Mouse (Mus musculus) heart, postnatal 25 days (tissue): Measurements from ENCODE around the gene Ndufa13. TPM values are rescaled to one million over a fixed set of nuclear protein-coding genes. Genes with fewer than 3 reads are reported as not detected.

ENCODE experiments used
- DNase-seq: peaks from one replicate; pipeline ENCODE4 v3.0.0; 2022; ENCODE audit warnings: low spot score
- intact Hi-C: fragments of 180-260 bp; cut with DNase I; formaldehyde crosslinking; loops from one replicate; pipeline ENCODE4 v1.15.1; 2025
- total RNA-seq, 2 experiments: library from RNA; stranded (reverse); gene quantifications; 2 replicates each; pipeline ENCODE4 v1.2.3; 2021

Ndufa13 gene
- total RNA-seq, 2 experiments from 2014 or later = 446 to 456 TPM

DNA sequence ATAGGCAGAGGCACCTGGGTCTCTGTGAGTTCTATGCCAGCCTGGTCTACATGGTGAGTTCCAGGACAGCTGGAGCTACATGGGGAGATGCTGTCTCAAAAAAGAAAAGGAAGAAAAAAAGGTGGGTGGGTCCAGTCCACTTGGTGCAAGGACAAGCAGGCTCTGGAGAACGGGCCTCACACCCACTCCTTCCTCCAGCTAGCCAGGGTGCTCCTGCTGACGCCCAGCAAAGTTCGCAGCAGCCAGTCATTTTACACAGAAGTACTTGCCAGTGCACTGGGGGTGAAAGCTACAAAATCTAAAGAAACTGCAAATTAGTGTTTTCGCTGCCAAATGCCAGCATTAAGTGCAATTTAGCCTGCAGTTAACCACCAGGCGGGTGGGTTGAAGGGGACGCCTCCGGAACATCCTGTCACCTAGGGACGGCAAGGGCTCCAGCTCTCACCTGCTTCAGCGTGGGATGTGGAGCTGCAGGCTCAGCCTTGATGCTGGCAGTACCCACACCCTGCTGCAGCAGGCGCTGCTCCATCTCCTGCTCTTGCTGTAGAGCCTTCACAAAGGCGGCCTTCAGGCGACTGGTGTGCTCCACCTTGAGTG, 10.2 kb upstream of the Ndufa13 start:
- intact Hi-C loops = no loop called here
- DNase-seq = no peak

DNA sequence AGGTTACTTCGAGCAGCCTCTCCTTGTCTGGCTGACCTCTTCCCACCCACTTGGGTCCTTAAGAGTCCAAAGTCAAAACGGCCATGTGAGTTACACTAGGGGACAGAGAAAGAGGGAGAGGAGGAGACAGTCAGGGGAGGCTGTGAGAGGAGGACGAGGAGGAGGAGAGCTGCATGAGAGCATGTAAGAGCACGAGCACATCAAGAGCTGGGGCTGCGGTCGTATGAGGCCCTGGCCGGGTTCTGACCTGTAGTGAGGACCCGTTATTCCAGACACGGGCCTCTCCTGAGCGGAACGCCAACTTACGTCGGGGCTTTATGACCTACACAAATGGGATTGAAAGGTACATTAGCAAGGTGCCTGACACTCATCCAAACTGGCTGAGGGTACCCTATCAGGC, 9.6 kb upstream of the Ndufa13 start:
- DNase-seq = no peak
- intact Hi-C loops = no loop called here

DNA sequence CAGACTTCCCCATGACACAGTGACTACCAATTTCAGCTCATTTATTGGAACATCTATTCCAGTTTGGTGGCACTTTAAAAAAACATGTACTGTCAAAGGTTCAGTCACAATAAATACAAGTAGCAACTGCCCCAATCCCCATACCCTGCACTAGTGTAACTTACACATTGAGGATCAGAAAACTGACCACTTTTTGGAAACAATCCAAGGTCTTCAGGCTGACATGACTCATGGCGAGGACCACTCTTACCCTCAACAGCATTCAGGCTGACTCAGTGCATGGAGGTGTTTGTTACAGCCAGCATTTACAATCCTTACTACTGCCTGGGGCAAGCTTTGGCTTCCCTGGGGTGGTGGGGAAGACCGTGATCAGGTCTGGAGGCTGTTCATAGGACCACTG, 4.7 kb upstream of the Ndufa13 start:
- DNase-seq = no peak
- intact Hi-C loops = no loop called here

DNA sequence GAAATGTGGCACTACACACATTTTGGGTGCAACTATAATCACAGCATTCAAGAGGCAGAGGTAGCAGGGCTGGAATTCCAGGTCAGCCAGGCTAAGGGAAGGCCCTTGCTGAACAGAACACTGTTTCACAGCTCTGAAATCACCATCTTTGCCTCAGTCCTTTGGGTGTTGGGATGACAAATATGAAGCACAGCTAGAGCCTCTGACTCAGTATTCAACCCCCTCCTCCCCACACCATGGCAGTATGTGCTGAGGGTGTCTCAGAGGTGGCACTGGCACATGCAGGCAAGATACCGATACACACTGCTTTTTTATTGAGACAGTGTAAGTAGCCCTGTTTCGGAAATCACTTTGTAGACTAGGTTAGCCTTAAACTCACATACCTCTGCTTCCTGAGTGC, 3.9 kb upstream of the Ndufa13 start:
- DNase-seq = no peak
- intact Hi-C loops = no loop called here

DNA sequence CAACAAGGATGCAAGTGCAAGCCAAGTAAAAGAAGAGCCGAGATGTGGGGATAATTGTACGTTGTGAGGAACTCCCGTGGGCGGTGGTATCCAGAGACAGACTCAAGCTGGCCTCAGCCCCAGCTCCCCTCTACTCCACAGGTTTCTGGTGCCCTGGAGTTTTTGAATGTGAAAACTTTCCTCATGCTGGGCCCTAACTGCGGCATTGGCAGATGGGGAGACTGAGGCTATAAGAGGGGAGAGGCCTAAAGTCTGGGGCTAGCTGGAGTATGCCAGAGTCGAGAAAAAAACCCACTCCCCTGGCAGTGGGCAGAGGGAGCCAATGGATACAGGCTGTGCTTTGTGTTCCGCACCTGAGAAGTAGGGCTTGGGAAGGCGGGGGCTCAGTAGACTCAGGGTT, 1.7 kb upstream of the Ndufa13 start:
- intact Hi-C loops = loop anchor here (5.0 kb wide), 1 partner anchor 228 kb away; the partner anchor contains the start of gene Nr2c2ap
- no peak for DNase-seq

DNA sequence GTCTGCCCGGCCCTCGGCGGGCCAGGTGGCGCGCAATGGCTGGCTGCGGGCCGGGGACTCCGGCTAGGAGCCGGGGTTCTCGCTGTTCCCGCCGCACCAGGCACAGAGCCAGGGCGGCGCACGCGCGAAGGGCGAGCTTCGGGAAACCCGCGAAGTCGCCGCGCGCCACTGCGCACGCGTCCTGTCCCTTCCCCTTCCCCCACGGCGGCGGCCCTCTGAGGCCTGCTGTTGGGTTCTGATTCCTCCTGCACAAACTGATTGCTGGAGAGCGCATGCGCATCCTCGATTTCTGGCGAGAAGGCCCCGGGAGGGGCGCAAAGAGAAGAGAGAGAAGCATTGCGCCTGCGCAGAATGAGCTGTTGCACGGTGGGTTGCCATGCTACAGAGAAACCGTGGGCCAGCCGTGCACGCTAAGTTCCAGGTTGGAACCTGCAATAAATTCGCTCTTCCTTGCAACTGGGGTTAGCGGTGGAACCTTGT, 745 bp upstream of the Ndufa13 start:
- peak; percentile 98 for DNase-seq
- intact Hi-C loops = loop anchor here (5.0 kb wide), 1 partner anchor 229 kb away; the partner anchor contains the start of gene Nr2c2ap

DNA sequence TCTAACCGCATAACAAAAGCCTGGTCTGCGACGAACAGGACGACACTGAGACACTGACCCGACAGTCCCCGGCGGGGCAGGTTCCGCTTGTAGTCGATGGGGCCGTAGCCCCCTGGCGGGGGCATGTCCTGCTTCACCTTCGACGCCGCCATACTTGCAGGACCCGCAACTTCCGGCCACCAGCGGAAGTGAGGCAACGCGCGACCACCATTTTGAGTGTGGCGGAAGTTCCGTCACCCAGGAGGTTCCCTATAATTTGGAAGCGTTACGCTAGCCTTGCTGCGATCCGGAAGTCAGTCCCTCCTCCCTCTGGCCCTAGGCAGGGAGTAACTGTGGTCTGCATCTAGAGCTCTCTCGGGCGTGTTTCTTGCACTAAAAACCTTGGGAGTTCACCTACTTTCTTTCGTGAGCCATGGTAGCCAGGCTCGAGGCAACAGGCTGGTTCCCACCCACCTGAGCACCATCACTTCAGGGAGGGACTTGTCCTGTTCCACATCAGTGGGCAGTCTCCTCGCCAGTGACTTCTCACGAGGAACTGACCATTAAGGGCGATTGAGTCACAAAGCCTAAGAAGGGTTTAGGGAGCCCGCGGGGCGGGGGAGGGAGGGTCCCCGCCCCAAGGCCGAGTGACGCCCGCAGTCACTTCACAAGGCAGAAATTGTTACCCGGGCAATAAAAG, 735 bp downstream of the Ndufa13 start:
- DNase-seq = peak; percentile 94
- intact Hi-C loops = loop anchor here (5.0 kb wide), 1 partner anchor 231 kb away; the partner anchor contains the start of gene Nr2c2ap

DNA sequence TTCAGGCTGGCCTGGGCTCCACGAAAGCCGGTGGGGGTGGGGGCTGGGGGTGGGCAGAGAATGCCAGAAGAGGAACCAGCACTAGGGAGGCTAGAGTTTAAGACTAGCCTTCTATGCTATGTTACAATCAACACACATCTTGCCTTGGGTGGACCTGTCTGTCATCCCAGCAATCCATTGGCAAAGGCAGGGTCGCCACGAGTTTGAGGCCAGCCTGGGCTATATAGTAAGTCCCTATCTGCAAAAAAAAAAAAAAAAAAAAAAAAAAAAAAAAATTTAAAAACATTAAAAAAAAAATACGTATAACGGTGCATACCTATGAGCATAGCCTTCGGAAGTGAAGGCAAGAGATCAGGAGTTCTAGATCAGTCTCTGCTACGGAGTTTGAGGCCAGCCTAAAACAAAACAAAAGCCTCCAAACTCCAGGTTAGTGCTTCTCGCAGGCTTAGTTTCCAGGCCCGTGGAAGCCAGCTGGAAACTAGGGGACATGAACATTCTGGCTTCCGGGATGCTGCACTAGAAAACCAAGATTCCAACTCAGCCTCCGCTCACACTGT, 1.4 kb downstream of the Ndufa13 start:
- DNase-seq = no peak
- intact Hi-C loops = loop anchor here (5.0 kb wide), 1 partner anchor 231 kb away; the partner anchor contains the start of gene Nr2c2ap

DNA sequence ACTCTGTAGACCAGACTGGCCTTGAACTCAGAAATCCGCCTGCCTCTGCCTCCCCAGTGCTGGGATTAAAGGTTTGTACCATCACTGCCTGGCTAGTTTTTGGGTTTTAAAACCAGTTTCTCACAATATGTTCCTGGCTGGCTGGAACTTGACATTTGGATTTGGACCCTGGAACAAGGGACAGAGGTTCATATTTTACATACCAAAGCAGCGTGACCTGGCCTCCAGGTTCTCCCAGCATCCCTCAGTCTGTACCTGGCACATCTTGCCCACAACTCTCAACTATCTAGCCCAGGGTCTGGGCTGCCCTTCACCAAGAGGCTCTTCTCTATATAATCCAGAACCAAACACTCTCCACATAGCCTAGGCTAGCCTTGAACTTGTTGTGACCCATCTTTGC, 2.5 kb downstream of the Ndufa13 start:
- DNase-seq = no peak
- intact Hi-C loops = loop anchor here (5.0 kb wide), 1 partner anchor 232 kb away; the partner anchor contains the start of gene Nr2c2ap

DNA sequence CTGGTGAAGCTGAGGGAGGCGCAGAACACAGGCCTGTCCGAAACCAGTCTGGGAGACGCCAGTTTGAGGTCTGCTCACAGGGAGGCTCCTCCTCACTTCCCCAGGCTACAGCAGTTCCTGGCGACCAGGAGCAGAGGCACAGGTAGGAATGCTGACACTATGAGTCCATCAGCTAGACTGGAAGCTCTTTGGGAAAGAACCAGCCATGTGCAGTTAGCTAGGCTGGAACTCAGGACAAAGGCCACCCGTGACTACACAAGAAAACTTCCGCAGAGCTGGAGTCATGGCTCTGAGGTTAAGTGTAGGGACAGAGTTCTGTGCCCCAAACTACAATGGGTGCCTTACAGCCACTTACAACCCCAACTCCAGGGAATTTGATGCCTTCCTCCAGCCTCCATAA, 4.5 kb downstream of the Ndufa13 start:
- intact Hi-C loops = no loop called here
- DNase-seq = no peak

DNA sequence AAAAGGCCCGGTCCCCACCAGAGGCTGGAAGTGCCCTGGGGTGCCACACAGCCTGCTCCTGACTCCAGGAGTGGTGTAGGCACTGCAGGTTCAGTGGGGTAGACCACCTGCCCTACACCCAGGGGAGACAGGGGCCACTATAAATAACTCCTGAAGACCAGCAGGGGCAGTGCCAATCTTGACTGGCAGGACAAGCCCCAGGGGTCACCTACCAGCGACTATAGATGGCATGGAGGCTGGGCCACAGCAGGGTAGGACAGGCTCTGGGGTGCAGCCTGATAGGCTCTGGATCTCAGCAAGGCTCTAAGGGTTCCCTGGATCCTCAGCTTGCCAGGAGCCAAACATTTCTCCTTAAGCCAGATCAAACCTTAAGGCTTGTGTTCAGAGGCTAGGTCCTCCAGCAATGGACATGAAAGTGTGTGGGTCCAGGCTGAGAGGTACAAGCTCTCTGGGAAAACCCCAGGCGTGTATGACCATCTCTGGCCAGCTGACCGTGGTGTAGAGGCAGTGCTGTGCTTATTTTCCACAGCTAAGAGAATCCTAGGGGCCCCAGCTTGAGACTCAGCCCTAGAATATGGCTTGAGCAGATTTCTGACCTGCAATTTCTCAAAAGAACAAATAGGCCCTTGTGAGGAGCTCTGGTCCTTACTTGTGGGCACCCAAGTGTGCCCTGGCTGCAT, 6.4 kb downstream of the Ndufa13 start:
- no peak for DNase-seq
- intact Hi-C loops = no loop called here

DNA sequence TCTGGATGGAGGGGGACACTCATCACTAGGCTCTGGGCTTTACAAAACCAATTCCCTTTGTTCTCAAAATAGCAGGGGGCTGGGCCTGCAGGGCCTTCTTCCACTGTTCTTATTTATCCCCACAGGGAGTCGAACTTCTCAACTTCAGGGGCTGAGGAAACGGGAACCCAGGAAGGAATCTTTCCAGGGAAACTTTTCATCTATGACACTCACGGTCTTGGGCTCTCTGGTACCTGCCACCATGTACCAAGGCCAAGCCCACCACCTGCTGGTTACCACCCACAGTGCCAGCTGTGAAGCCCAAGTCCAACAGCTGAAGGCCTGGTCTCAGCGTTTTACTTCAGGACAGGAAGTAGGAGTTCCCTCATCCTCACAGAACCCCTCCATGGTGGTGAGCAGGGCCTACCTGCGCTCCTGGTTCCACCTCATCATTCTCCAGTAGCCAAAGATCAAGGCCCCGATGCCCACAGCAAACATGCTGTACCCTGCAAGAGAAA, 7.5 kb downstream of the Ndufa13 start:
- intact Hi-C loops = no loop called here
- no peak for DNase-seq

DNA sequence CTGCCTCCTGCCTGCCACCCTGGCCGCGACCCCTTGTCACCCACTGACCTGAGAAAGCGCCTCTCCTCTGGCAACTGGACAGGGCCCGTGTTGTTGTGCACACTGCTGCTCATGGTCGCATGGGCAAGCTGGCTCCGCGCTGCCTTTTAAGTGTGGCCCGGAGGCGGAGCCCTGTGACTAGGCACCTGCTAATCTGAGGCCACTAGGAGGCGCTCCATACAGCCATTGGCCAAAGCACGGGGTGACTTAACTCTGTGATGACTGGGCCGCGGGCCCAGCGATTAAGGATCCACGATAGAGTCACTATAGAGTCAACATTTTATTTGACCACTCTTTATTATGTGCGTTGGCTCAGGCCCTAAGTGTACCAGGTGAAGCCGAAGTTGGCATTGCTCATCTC, 8.5 kb downstream of the Ndufa13 start:
- no peak for DNase-seq
- intact Hi-C loops = no loop called here

DNA sequence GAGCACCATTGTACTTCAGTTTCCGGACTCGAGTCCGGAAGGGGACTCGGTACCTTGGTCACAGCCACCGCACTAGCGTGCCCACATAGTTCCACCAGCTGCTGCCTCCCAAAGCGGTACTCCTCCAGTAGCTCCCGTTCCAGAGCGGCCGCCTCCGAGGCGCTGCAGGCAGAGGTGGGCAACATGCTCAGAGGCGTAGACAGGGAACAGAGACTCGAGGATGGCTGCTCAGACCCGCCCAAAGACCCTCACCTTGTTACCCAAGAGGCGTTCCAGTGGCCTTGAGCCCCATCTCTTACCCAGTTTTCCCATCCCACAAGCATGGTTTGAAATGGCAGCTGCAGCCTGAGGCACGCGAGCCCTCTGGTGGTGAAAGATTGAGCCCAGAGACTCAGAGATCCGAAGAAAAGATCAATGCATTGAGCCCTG, 11.5 kb downstream of the Ndufa13 start:
- intact Hi-C loops = no loop called here

DNA sequence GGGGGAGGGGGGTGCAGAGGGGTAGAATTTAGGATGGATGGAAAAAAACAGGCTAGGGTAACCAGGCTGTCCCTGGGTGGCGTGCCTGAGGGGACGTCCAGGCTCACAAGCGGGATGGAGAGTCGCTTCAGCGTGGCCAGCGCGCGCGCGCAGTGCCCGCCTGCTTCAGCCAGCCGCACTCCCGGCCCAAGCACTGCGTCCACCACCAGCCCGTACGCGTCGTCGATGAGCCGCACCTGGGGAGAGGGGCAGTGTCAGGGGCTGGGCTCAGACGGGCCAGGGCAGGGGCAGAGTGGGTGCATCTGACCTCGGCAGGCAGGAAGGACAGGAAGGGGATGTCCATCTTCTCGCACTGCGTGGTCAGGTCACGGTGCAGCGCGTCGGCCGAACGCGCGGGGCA, 13.5 kb downstream of the Ndufa13 start:
- intact Hi-C loops = no loop called here
- DNase-seq = no peak

More for the DNA sequence above, 11.5 kb downstream of the Ndufa13 start:
- DNase-seq = no peak

DNA sequence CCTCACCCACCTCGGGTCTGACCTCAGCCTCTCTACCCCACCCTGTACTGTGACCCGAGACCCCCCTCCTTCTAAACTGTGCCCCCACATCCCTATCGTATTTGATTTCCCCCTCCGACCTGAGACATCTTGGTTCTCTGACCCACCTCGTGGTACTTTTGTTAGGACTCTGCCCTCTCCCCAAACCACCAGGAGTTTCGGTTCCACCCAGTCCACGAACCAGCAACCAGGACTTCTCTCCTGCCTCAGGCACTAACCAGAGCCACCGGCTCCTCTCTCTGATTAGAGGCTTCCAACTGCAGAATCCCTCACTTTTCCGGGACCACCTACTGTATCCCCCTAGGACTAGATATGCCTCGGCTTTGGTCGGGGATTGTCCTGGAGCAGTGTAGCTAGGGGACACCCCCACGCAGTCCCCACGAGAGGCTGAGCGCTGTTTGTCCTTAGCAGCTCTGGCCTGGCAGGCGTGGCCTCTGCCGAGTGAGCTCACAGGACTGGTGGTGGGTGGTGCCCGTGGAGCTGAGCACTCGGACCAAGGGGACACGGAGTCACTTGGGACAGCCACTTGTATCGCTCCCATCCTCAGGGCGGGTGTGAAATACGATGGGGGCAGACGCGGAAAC, 14.0 kb downstream of the Ndufa13 start:
- intact Hi-C loops = no loop called here
- no peak for DNase-seq

DNA sequence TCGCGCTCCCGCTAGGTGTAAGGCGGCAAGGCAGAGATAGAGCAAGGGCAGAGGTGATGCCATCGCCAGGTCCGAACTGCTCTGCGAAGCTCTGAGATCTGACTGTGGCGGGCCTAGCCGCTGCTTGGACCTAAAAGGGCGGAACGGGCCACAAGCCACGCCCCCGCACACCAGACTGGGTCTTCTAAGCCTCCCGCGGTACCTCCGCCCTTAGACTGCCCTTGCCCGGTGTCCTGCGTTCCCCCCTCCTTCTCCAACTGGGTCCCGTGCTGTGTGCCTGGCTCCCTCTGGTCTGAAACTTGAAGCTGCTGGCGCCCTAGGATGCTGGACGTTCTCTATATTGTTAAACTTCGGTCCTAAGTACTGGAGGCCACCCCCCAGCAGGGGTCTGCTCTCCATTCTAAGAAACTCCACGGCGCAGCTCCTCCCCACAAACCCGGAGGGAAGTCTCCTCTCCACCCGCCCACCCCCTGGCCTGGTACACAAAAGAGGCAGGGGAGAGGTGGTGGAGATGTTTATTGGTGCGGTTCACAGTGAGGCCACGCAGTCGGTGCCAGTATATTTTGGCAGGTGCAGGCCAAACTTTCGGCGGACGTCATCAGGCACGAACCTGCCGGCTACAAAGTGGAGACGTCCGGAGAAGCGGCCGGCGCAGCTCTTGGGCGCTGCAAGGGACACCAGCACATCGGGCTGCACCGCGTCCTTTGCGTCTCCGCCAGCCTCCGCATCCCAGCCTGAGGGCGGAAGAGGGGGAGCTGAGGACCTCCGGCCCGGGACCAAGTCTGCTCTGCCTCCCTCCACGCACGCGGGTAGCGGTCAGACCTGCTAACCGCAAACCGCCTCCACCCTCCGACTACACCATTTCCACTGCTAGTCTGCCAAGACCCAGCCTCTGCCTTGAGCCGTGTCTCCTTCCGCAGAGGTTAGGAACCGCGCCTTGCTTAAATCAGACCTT, 14.8 kb downstream of the Ndufa13 start, which contains the start of gene Cilp2:
Cilp2 (minus strand) TSS at position 399 of the 955 bp plus-strand sequence.
- intact Hi-C loops = no loop called here
- DNase-seq = no peak

DNA sequence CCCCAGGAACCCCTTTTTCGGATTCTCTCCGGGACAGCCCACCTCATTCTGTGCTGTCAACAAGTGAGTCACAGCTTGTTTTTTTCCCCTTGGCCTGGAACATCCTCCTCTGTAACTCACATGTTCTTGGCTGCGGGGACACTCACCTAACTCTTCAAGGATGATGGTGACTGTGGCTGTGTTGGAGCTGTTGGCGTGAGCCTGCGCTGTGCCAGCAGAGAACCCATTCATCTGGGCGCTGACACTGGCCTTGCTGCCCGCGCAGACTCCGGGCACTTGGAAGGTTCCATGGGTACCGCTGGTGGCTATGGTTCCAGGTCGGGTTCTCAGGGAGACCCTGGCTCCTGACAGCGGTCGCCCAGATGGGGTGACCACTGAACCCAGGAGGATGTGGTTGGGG, 18.2 kb downstream of the Ndufa13 start:
- intact Hi-C loops = no loop called here
- no peak for DNase-seq
